Mouse (Mus musculus) megakaryocyte, embryonic 14.5 days (primary cell): Measurements from ENCODE around the gene Tulp2. TPM values are rescaled to one million over a fixed set of nuclear protein-coding genes. Genes with fewer than 3 reads are reported as not detected.
A peak's percentile ranks its signal among the peaks of the same experiment; 100 is the strongest.

Experiments used
- H3K27me3 ChIP-seq: replicated peaks from 2 replicates; pipeline ENCODE3; 2012; ENCODE audit warnings: inconsistent platforms
- H3K36me3 ChIP-seq: replicated peaks from 2 replicates; pipeline ENCODE3; 2012; ENCODE audit warnings: low read length, inconsistent platforms, mixed read lengths
- H3K4me1 ChIP-seq: 2 replicates; pipeline ENCODE4 v1.6.1; 2012; ENCODE audit warnings: inconsistent platforms
- H3K4me3 ChIP-seq: replicated peaks from 2 replicates; pipeline ENCODE3; 2012; ENCODE audit warnings: moderate library complexity, mild to moderate bottlenecking, inconsistent platforms
- H3K9me3 ChIP-seq: 2 replicates; pipeline ENCODE4 v1.6.1; 2012; ENCODE audit warnings: inconsistent platforms
- FLI1 ChIP-seq: IDR thresholded peaks from 2 replicates; pipeline ENCODE4 v1.6.1; 2012; ENCODE audit warnings: low read length, inconsistent platforms, mixed read lengths
- GATA1 ChIP-seq: IDR thresholded peaks from 3 replicates; pipeline ENCODE4 v1.6.1; 2012; ENCODE audit warnings: mixed read lengths, low read length, inconsistent platforms, borderline replicate concordance
- polyA plus RNA-seq: library from polyadenylated mRNA; stranded (reverse); fragments of >175 nt; gene quantifications from 2 replicates; pipeline ENCODE4 v1.2.3, GENCODE M21; 2012; ENCODE audit warnings: low replicate concordance; ENCODE audit not compliant: insufficient read depth

Tulp2 gene
- polyA plus RNA-seq, 1 experiment, result not detected

GRCm38 (mm10) chr7:45550821-45551511 is 69.3 kb downstream of the Tulp2 start:
- Histone ChIP-seq H3K27me3 (peaks cover 46% of the 10 kb centered on the region), H3K9me3 (no peaks in the 10 kb centered on the region), H3K4me3 (no peak overlapping the region), H3K36me3 (no peaks in the 10 kb centered on the region), H3K4me1 (peaks cover 16% of the 10 kb centered on the region)
- no peak for TF ChIP-seq FLI1

- H3K36me3 ChIP-seq, result no peaks in the 10 kb centered on the region
- no peaks in the 10 kb centered on the region for H3K9me3 ChIP-seq
- H3K4me1 ChIP-seq, result peaks cover 21% of the 10 kb centered on the region
- H3K27me3 ChIP-seq, result peaks cover 46% of the 10 kb centered on the region
- H3K4me3 ChIP-seq, result no peak overlapping the region
- TF ChIP-seq FLI1, result no peak
- no peak for TF ChIP-seq GATA1
Measured at GRCm38 (mm10) chr7:45551512-45551883, 69.8 kb downstream of the Tulp2 start.

- Histone ChIP-seq H3K36me3 (no peaks in the 10 kb centered on the region), H3K4me3 (no peak overlapping the region)
- TF ChIP-seq FLI1, result no peak
- TF ChIP-seq GATA1, result no peak
Measured at GRCm38 (mm10) chr7:45553519-45553918, 71.8 kb downstream of the Tulp2 start.

GRCm38 (mm10) chr7:45553990-45554389 is 72.3 kb downstream of the Tulp2 start:
- Histone ChIP-seq H3K27me3 (peaks cover 46% of the 10 kb centered on the region), H3K4me1 (peaks cover 26% of the 10 kb centered on the region), H3K36me3 (no peaks in the 10 kb centered on the region), H3K4me3 (no peak overlapping the region), H3K9me3 (no peaks in the 10 kb centered on the region)
- TF ChIP-seq GATA1, result no peak
- no peak for TF ChIP-seq FLI1

More at GRCm38 (mm10) chr7:45553519-45553918, 71.8 kb downstream of the Tulp2 start:
- no peaks in the 10 kb centered on the region for H3K9me3 ChIP-seq
- H3K27me3 ChIP-seq, result peaks cover 48% of the 10 kb centered on the region
- H3K4me1 ChIP-seq, result peaks cover 22% of the 10 kb centered on the region

GRCm38 (mm10) chr7:45554744-45555143 is 73.1 kb downstream of the Tulp2 start, which contains the start of gene Hsd17b14:
Gene Hsd17b14 (plus strand): TSS chr7:45554893.
- TF ChIP-seq GATA1 (no peak), FLI1 (no peak)
- H3K4me1 ChIP-seq, result peaks cover 32% of the 10 kb centered on the region
- H3K4me3 ChIP-seq, result no peak within 1 kb of the TSS
- H3K27me3 ChIP-seq, result peaks cover 39% of the 10 kb centered on the region
- no peaks in the 10 kb centered on the region for H3K36me3 ChIP-seq
- H3K9me3 ChIP-seq, result no peaks in the 10 kb centered on the region

- H3K4me3 ChIP-seq, result no peak overlapping the region
- H3K4me1 ChIP-seq, result peaks cover 39% of the 10 kb centered on the region
- peaks cover 31% of the 10 kb centered on the region for H3K27me3 ChIP-seq
- no peak for TF ChIP-seq FLI1
- no peak for TF ChIP-seq GATA1
- no peaks in the 10 kb centered on the region for H3K9me3 ChIP-seq
- no peaks in the 10 kb centered on the region for H3K36me3 ChIP-seq
Measured at GRCm38 (mm10) chr7:45555787-45556186, 74.1 kb downstream of the Tulp2 start.

- H3K9me3 ChIP-seq, result no peaks in the 10 kb centered on the region
- peaks cover 52% of the 10 kb centered on the region for H3K4me1 ChIP-seq
- no peak for TF ChIP-seq GATA1
- TF ChIP-seq FLI1, result no peak
- H3K27me3 ChIP-seq, result peaks cover 15% of the 10 kb centered on the region
- H3K36me3 ChIP-seq, result no peaks in the 10 kb centered on the region
- no peak overlapping the region for H3K4me3 ChIP-seq
Measured at GRCm38 (mm10) chr7:45558907-45559306, 77.2 kb downstream of the Tulp2 start.

- peaks cover 10% of the 10 kb centered on the region for H3K27me3 ChIP-seq
- peak overlapping the region; percentile 33 for H3K4me3 ChIP-seq
- TF ChIP-seq GATA1 (no peak), FLI1 (no peak)
- H3K36me3 ChIP-seq, result no peaks in the 10 kb centered on the region
- H3K4me1 ChIP-seq, result peaks cover 57% of the 10 kb centered on the region
- no peaks in the 10 kb centered on the region for H3K9me3 ChIP-seq
Measured at GRCm38 (mm10) chr7:45560241-45560640, 78.6 kb downstream of the Tulp2 start.

GRCm38 (mm10) chr7:45560843-45561623 is 79.4 kb downstream of the Tulp2 start:
- H3K4me1 ChIP-seq, result peaks cover 61% of the 10 kb centered on the region
- no peaks in the 10 kb centered on the region for H3K9me3 ChIP-seq
- TF ChIP-seq GATA1, result no peak
- no peak for TF ChIP-seq FLI1
- peaks cover 10% of the 10 kb centered on the region for H3K27me3 ChIP-seq
- no peaks in the 10 kb centered on the region for H3K36me3 ChIP-seq
- H3K4me3 ChIP-seq, result peak overlapping the region; percentile 83

- Histone ChIP-seq H3K27me3 (peaks cover 10% of the 10 kb centered on the region), H3K9me3 (no peaks in the 10 kb centered on the region), H3K4me3 (peak overlapping the region; percentile 83), H3K36me3 (peaks cover 3% of the 10 kb centered on the region), H3K4me1 (peaks cover 65% of the 10 kb centered on the region)
- TF ChIP-seq FLI1 (no peak), GATA1 (no peak)
Measured at GRCm38 (mm10) chr7:45561624-45562520, 80.2 kb downstream of the Tulp2 start.
